Mouse (Mus musculus): ENCODE data around the gene Arhgef17.
A peak's percentile ranks its signal among the peaks of the same experiment; 100 is the strongest.

DNA sequence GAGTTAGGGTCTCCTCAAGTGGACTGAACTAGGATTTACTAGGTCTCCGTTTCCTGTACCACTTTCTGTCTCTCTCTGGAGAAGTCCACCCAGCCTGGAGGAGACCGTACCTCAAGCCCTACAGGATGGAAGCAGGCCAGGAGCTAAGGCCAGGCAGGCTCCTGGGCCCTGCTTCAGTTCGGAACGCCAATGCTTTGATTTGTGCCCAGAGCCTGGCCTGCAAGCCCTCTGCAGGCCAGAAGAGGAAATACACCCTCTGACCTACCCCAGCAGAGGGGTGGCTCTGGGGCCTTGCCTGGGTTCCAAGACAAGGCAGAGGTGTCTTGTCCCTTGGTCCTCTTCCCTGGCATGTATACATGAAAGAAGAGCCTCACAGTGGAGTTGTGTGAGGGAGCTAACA, 33.2 kb upstream of the Arhgef17 start:
- TF ChIP-seq POLR2A (IDR thresholded peaks at IDR 0.05; ENCODE audit: insufficient read depth, low read depth, low read length) (no peak), CTCF (IDR thresholded peaks at IDR 0.05; ENCODE audit: insufficient read depth, low read depth, low read length) (peak; percentile 74)

Data from olfactory bulb, adult 2 months (tissue).